Mouse (Mus musculus) lung, postnatal 0 days (tissue): Measurements from ENCODE around the gene Ankrd33.

Experiments used
- CTCF ChIP-seq: IDR thresholded peaks from 2 replicates; pipeline ENCODE4 v1.5.1; 2016; ENCODE audit warnings: antibody characterized with exemption, mild to moderate bottlenecking
- EP300 ChIP-seq: IDR thresholded peaks from 2 replicates; pipeline ENCODE4 v1.6.1; 2016; ENCODE audit warnings: antibody characterized with exemption, mild to moderate bottlenecking, control low read depth

GRCm38 (mm10) chr15:101094979-101095378, 20.6 kb upstream of the Ankrd33 start:
- no peak for TF ChIP-seq CTCF
- TF ChIP-seq EP300 = no peak
